Mouse (Mus musculus): ENCODE data around the gene Pde10a.

DNA sequence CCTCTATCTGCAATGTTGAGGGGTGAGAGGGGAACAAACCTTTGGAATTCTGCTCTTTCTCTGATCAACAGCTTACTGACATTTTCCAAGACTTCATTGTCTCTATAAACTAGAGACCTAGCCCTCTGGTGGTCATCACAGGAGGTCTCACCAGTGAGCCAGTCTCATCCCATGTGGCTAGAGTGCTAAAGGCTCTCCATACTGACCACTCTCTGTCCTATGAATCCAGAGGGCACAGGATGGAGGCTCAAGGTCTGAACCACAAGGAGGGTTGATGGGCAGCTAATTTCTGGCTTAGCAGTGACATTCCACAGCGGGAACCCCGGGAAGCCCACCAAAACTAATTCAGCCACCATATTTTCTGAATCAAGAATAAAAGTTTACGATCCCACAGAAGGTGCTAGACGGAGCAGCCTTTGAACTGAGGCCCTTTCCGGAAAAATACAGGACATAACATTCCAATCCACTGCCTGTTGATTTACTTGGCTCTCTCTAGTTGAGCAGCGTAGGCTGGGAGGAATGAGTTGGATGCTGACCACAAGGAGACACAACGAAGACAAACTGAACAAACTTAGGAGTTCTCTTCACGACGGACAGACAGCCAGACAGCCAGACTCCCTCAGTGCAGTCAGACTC is 45.6 kb upstream of the Pde10a start:
- TF ChIP-seq CTCF (conservative IDR thresholded peaks at IDR 0.05; ENCODE audit: insufficient read depth, insufficient read length, low read depth, low read length) (no peak), POLR2A (IDR thresholded peaks at IDR 0.05; ENCODE audit: low read depth, low read length) (no peak)
